Mouse (Mus musculus) forebrain, embryonic 11.5 days (tissue): ENCODE measurements around the gene Abat. TPM values are rescaled to one million over a fixed set of nuclear protein-coding genes. Genes with fewer than 3 reads are reported as not detected.
"Not testable (repeated sequence)": the region's sequence is repeated elsewhere in the genome, so short reads cannot be mapped to it uniquely, and the experiment has no call there.

Experiments
- ATAC-seq: fragments of 200-750 bp; cut with Nextera tagmentation; replicated peaks from 2 replicates; pipeline ENCODE4 v1.8.0; 2017; ENCODE audit warnings: moderate TSS enrichment; ENCODE audit not compliant: low FRiP score
- DNase-seq: peaks from one replicate; pipeline ENCODE4 v3.0.0-alpha.2; 2017; ENCODE audit warnings: low spot score
- H3K27ac ChIP-seq: fragments of 300-500 bp; sonication (generic); 2 replicates; pipeline ENCODE4 v1.5.1; 2014; ENCODE audit warnings: low read depth, low read length
- H3K27me3 ChIP-seq: fragments of 300-500 bp; sonication (generic); 2 replicates; pipeline ENCODE4 v1.6.1; 2014; ENCODE audit warnings: mild to moderate bottlenecking, low read length, mixed read lengths; ENCODE audit not compliant: control insufficient read depth, insufficient read depth
- H3K36me3 ChIP-seq: fragments of 300-500 bp; sonication (generic); 2 replicates; pipeline ENCODE4 v1.6.1; 2014; ENCODE audit warnings: mild to moderate bottlenecking, low read length, moderate library complexity, mixed read lengths; ENCODE audit not compliant: control insufficient read depth, insufficient read depth
- H3K4me1 ChIP-seq: fragments of 300-500 bp; sonication (generic); replicated peaks from 2 replicates; pipeline ENCODE4 v1.6.1; 2014; ENCODE audit warnings: low read length, mixed read lengths; ENCODE audit not compliant: control insufficient read depth, insufficient read depth
- H3K4me2 ChIP-seq: fragments of 300-500 bp; sonication (generic); 2 replicates; pipeline ENCODE4 v1.6.1; 2014; ENCODE audit warnings: low read depth, mild to moderate bottlenecking, low read length, moderate library complexity, mixed read lengths; ENCODE audit not compliant: severe bottlenecking
- H3K4me3 ChIP-seq: fragments of 300-500 bp; sonication (generic); 2 replicates; pipeline ENCODE4 v1.5.1; 2014; ENCODE audit warnings: low read depth, low read length
- H3K9ac ChIP-seq: fragments of 300-500 bp; sonication (generic); 2 replicates; pipeline ENCODE4 v1.6.1; 2014; ENCODE audit warnings: low read length
- H3K9me3 ChIP-seq: fragments of 300-500 bp; sonication (generic); 2 replicates; pipeline ENCODE4 v1.6.1; 2016; ENCODE audit warnings: low read length, mixed read lengths; ENCODE audit not compliant: control insufficient read depth
- WGBS: fragments of 180-500 bp; shearing (Covaris S2); extraction: QIAGEN DNeasy Blood & Tissue Kit; methylation state at CpG from one replicate; pipeline ENCODE4 v1.1.7; 2014; 5-methylcytosine and 5-hydroxymethylcytosine counted together
- polyA plus RNA-seq: library from polyadenylated mRNA; unstranded; fragments of >200 nt; fragmentation: Nextera tagmentation; extraction: Ambion mirVana; gene quantifications from 2 replicates; pipeline ENCODE4 v1.2.1, GENCODE M21; 2014

Abat gene
- polyA plus RNA-seq, 1 experiment from 2014 or later: 22.7 TPM

- not testable (repeated sequence) for ATAC-seq, H3K36me3 ChIP-seq, H3K4me2 ChIP-seq, H3K27me3 ChIP-seq, H3K9ac ChIP-seq, H3K4me3 ChIP-seq, H3K9me3 ChIP-seq, H3K4me1 ChIP-seq, DNase-seq, H3K27ac ChIP-seq
- 31% methylated on average over 4 of the region's 4 CpGs for WGBS
Measured at GRCm38 (mm10) chr16:8561856-8562255, 48.6 kb downstream of the Abat start.

GRCm38 (mm10) chr16:8562827-8563226 is 49.6 kb downstream of the Abat start:
- H3K9me3 ChIP-seq, DNase-seq, ATAC-seq, H3K27me3 ChIP-seq, H3K9ac ChIP-seq, H3K4me2 ChIP-seq, H3K4me1 ChIP-seq, H3K27ac ChIP-seq, H3K4me3 ChIP-seq, H3K36me3 ChIP-seq: not testable (repeated sequence)
- 49% methylated on average over 3 of the region's 3 CpGs for WGBS

GRCm38 (mm10) chr16:8564836-8565235 is 51.6 kb downstream of the Abat start:
- no peak overlapping the region for H3K9ac ChIP-seq
- ATAC-seq (no peak), DNase-seq (no peak)
- H3K27ac ChIP-seq: no peak overlapping the region
- no peaks in the 10 kb centered on the region for H3K36me3 ChIP-seq
- H3K9me3 ChIP-seq: peaks cover 4% of the 10 kb centered on the region; the same call in 1 of the 2 replicates
- 93% methylated on average over 2 of the region's 2 CpGs for WGBS
- peaks cover 9% of the 10 kb centered on the region for H3K4me1 ChIP-seq
- H3K4me2 ChIP-seq: no peak overlapping the region
- H3K27me3 ChIP-seq: no peaks in the 10 kb centered on the region
- no peak overlapping the region for H3K4me3 ChIP-seq

GRCm38 (mm10) chr16:8565539-8565938 is 52.3 kb downstream of the Abat start:
- DNase-seq: no peak
- no peaks in the 10 kb centered on the region for H3K36me3 ChIP-seq
- H3K27me3 ChIP-seq: no peaks in the 10 kb centered on the region
- H3K9ac ChIP-seq: no peak overlapping the region
- no peak for ATAC-seq
- H3K4me2 ChIP-seq: no peak overlapping the region
- H3K4me3 ChIP-seq: no peak overlapping the region
- WGBS: 92% methylated on average over 2 of the region's 2 CpGs
- H3K27ac ChIP-seq: peak overlapping the region; percentile 84
- peaks cover 9% of the 10 kb centered on the region for H3K4me1 ChIP-seq
- H3K9me3 ChIP-seq: no peaks in the 10 kb centered on the region

- Histone ChIP-seq H3K9me3 (no peaks in the 10 kb centered on the region), H3K4me1 (peaks cover 9% of the 10 kb centered on the region), H3K4me3 (no peak overlapping the region), H3K9ac (no peak overlapping the region), H3K27ac (peak overlapping the region; percentile 84), H3K36me3 (no peaks in the 10 kb centered on the region), H3K27me3 (no peaks in the 10 kb centered on the region), H3K4me2 (0 out of 2 replicates have a peak overlapping the region, but pooled peaks have one; percentile 3)
- 8% methylated on average over 3 of the region's 3 CpGs for WGBS
- ATAC-seq (peak; percentile 82), DNase-seq (peak; percentile 68)
Measured at GRCm38 (mm10) chr16:8566115-8566711, 53.0 kb downstream of the Abat start.

GRCm38 (mm10) chr16:8568881-8569280 is 55.7 kb downstream of the Abat start:
- no peaks in the 10 kb centered on the region for H3K36me3 ChIP-seq
- 75% methylated on average over 7 of the region's 7 CpGs for WGBS
- H3K9ac ChIP-seq: no peak overlapping the region
- H3K4me3 ChIP-seq: no peak overlapping the region
- no peak overlapping the region for H3K4me2 ChIP-seq
- no peaks in the 10 kb centered on the region for H3K27me3 ChIP-seq
- peaks cover 9% of the 10 kb centered on the region for H3K4me1 ChIP-seq
- ATAC-seq (no peak), DNase-seq (no peak)
- no peak overlapping the region for H3K27ac ChIP-seq
- no peaks in the 10 kb centered on the region for H3K9me3 ChIP-seq

- H3K36me3 ChIP-seq: no peaks in the 10 kb centered on the region
- no peaks in the 10 kb centered on the region for H3K9me3 ChIP-seq
- H3K9ac ChIP-seq: no peak overlapping the region
- no peak overlapping the region for H3K27ac ChIP-seq
- no peak overlapping the region for H3K4me3 ChIP-seq
- ATAC-seq: no peak
- DNase-seq: no peak
- H3K4me1 ChIP-seq: peaks cover 9% of the 10 kb centered on the region
- H3K4me2 ChIP-seq: no peak overlapping the region
- H3K27me3 ChIP-seq: no peaks in the 10 kb centered on the region
- WGBS: 91% methylated on average over 12 of the region's 12 CpGs
Measured at GRCm38 (mm10) chr16:8570336-8570735, 57.1 kb downstream of the Abat start.

- no peak overlapping the region for H3K4me3 ChIP-seq
- peaks cover 4% of the 10 kb centered on the region for H3K4me1 ChIP-seq
- ATAC-seq: no peak
- DNase-seq: no peak
- H3K4me2 ChIP-seq: no peak overlapping the region
- H3K36me3 ChIP-seq: no peaks in the 10 kb centered on the region
- 87% methylated on average over 11 of the region's 11 CpGs for WGBS
- H3K9me3 ChIP-seq: no peaks in the 10 kb centered on the region
- H3K9ac ChIP-seq: no peak overlapping the region
- H3K27me3 ChIP-seq: no peaks in the 10 kb centered on the region
- H3K27ac ChIP-seq: no peak overlapping the region
Measured at GRCm38 (mm10) chr16:8570901-8571615, 57.8 kb downstream of the Abat start.

GRCm38 (mm10) chr16:8573041-8573440 is 59.8 kb downstream of the Abat start:
- Histone ChIP-seq H3K4me1 (no peaks in the 10 kb centered on the region), H3K27me3 (no peaks in the 10 kb centered on the region), H3K4me3 (no peak overlapping the region), H3K27ac (no peak overlapping the region), H3K9me3 (no peaks in the 10 kb centered on the region), H3K9ac (no peak overlapping the region), H3K36me3 (no peaks in the 10 kb centered on the region), H3K4me2 (no peak overlapping the region)
- WGBS: 80% methylated on average over 4 of the region's 4 CpGs
- ATAC-seq: no peak
- DNase-seq: no peak
